In genomic region chr11:75935819-75936430, GRCm38 (mm10) we compare ENCODE assay signal across 8 mouse cellular contexts. TPM values are rescaled to one million over a fixed set of nuclear protein-coding genes. Genes with fewer than 3 reads are reported as not detected.
DNase-seq lines count a peak whose midpoint lies in the region; ATAC-seq and TF ChIP-seq lines count a peak whose summit lies in the region.

No protein-coding gene starts in this region.

- H3K9ac ChIP-seq in heart, postnatal 0 days (replicated peaks; ENCODE audit: low read depth, low read length), result no peak overlapping the region

- peaks cover 49% of the 10 kb centered on the region for H3K4me1 ChIP-seq in heart, postnatal 0 days (ENCODE audit: control insufficient read depth, insufficient read depth)
- H3K4me1 ChIP-seq in limb, embryonic 10.5 days, result peaks cover 57% of the 10 kb centered on the region

- peak; percentile 75 for ATAC-seq in heart, postnatal 0 days (ENCODE audit: insufficient read depth, low read depth)

- no peaks in the 10 kb centered on the region for H3K27me3 ChIP-seq in heart, postnatal 0 days (ENCODE audit: control insufficient read depth, insufficient read depth, low read length)
- H3K27me3 ChIP-seq in limb, embryonic 10.5 days (ENCODE audit: low read depth, poor library complexity, severe bottlenecking), result no peaks in the 10 kb centered on the region

- WGBS in heart, postnatal 0 days, result 25% methylated on average over 7 of the region's 7 CpGs
- 74% methylated on average over 7 of the region's 7 CpGs for WGBS in limb, embryonic 10.5 days

- TF ChIP-seq EP300 in heart, postnatal 0 days (IDR thresholded peaks at IDR 0.05; ENCODE audit: low read depth), result peak; percentile 80

- H3K9me3 ChIP-seq in heart, postnatal 0 days (replicated peaks; ENCODE audit: control insufficient read depth, low read length), result no peaks in the 10 kb centered on the region
- H3K9me3 ChIP-seq in limb, embryonic 10.5 days (replicated peaks), result no peaks in the 10 kb centered on the region

- peak overlapping the region; percentile 82 for H3K27ac ChIP-seq in heart, postnatal 0 days (ENCODE audit: low read depth)
- peak overlapping the region; percentile 50; the same call in 1 of the 2 replicates for H3K27ac ChIP-seq in limb, embryonic 10.5 days

- peak; percentile 76 for DNase-seq in urinary bladder, postnatal 14 days (ENCODE audit: low spot score)
- no peak for DNase-seq in urinary bladder, postnatal 10 days (ENCODE audit: low spot score)
- DNase-seq in c-Kit-positive CD71-negative TER-119-negative erythroid progenitor cells, embryonic 14.5 days (ENCODE audit: low read depth), result peak; percentile 29
- peak; percentile 89 for DNase-seq in heart, postnatal 0 days (ENCODE audit: low spot score)
- DNase-seq in limb, embryonic 10.5 days (ENCODE audit: low spot score), result no peak
- DNase-seq in natural killer cell, adult 2 months (ENCODE audit: low spot score in 2 of 2), result peak; percentile 45 to 65
- no peak for DNase-seq in cerebellum, adult 9-10 months
- no peak for DNase-seq in left cerebral cortex, adult 18-20 months (ENCODE audit: low spot score in 2 of 2)

- TF ChIP-seq CTCF in heart, postnatal 0 days (IDR thresholded peaks at IDR 0.05; ENCODE audit: low read depth), result no peak

- H3K4me3 ChIP-seq in heart, postnatal 0 days (ENCODE audit: low read depth, low read length), result no peak overlapping the region
- H3K4me3 ChIP-seq in limb, embryonic 10.5 days, result no peak overlapping the region

- H3K4me2 ChIP-seq in heart, postnatal 0 days (ENCODE audit: low read depth, low read length), result no peak overlapping the region

- H3K36me3 ChIP-seq in heart, postnatal 0 days (replicated peaks; ENCODE audit: control insufficient read depth, insufficient read depth, low read length), result no peaks in the 10 kb centered on the region
- no peaks in the 10 kb centered on the region for H3K36me3 ChIP-seq in limb, embryonic 10.5 days

RNA-seq across cellular contexts. Expression of gene Rph3al, which starts 2.3 kb away (rescaled TPM):
- total RNA-seq in heart, postnatal 0 days (2014; rRNA removed; ENCODE audit: low replicate concordance), result 15.6 and 28.7 TPM in 2 replicates
- polyA plus RNA-seq in heart, postnatal 0 days (2015; fragmentation: Nextera tagmentation; extraction: Ambion mirVana), result 15.0 and 15.5 TPM in 2 replicates
- 1.2 and 2.4 TPM in 2 replicates for polyA plus RNA-seq in limb, embryonic 10.5 days (2016; fragmentation: Nextera tagmentation; extraction: Ambion mirVana)
- total RNA-seq in left cerebral cortex, adult 18-20 months (2021), result 1 to 10 TPM; 1.9 to 2.7 TPM

Comparison
In these comparisons a context has a peak if more than half of its experiments do, and no peak if none do; other contexts are left out.
1. DNase-seq: peak in urinary bladder, postnatal 14 days (single experiment), c-Kit-positive CD71-negative TER-119-negative erythroid progenitor cells, embryonic 14.5 days (single experiment), heart, postnatal 0 days (single experiment) and natural killer cell, adult 2 months (2 of 2); none in urinary bladder, postnatal 10 days (single experiment), limb, embryonic 10.5 days (single experiment), cerebellum, adult 9-10 months (single experiment) and left cerebral cortex, adult 18-20 months (0 of 2).